Mouse (Mus musculus) ES-E14 (cell line): ENCODE results near the gene St8sia4.

Source experiments
- ZC3H11A ChIP-seq: IDR thresholded peaks from 2 replicates; pipeline ENCODE4 v1.6.1; 2012; ENCODE audit warnings: low read depth, mild to moderate bottlenecking, inconsistent platforms, low read length, borderline replicate concordance
- ZNF384 ChIP-seq: IDR thresholded peaks from 2 replicates; pipeline ENCODE4 v1.6.1; 2012; ENCODE audit warnings: low read depth, low read length, inconsistent platforms

GRCm38 (mm10) chr1:95596825-95597224 is 70.5 kb downstream of the St8sia4 start:
- TF ChIP-seq ZC3H11A (no peak), ZNF384 (no peak)
